Mouse (Mus musculus) gastrocnemius, postnatal 10 days (tissue): ENCODE measurements at regions not wholly inside any gene's neighbourhood (a gene's known extent, or its start where the extent isn't known, plus 50 kb on each side); places are given as distances from the start of the nearest gene placed in this dataset.

Experiments
- DNase-seq: peaks from one replicate; pipeline ENCODE4 v3.0.0; 2021; ENCODE audit warnings: mixed read lengths

GRCm38 (mm10) chr2:103848923-103849700, 51.7 kb upstream of the Caprin1 start:
- DNase-seq: peak; percentile 57

- DNase-seq: no peak
Measured at GRCm38 (mm10) chr2:103849766-103850530, 52.5 kb upstream of the Caprin1 start.

- no peak for DNase-seq
Measured at GRCm38 (mm10) chr2:103850531-103850816, 53.0 kb upstream of the Caprin1 start.

GRCm38 (mm10) chr2:103851171-103851570, 53.7 kb upstream of the Caprin1 start:
- DNase-seq: peak; percentile 44

GRCm38 (mm10) chr2:103861226-103861625, 63.8 kb upstream of the Caprin1 start:
- DNase-seq: no peak

- no peak for DNase-seq
Measured at GRCm38 (mm10) chr2:103864254-103864653, 66.8 kb upstream of the Caprin1 start.

GRCm38 (mm10) chr2:103865319-103866171, 68.1 kb upstream of the Caprin1 start:
- DNase-seq: peak; percentile 64

- no peak for DNase-seq
Measured at GRCm38 (mm10) chr2:103867241-103867957, 70.0 kb upstream of the Caprin1 start.

GRCm38 (mm10) chr2:103867958-103868330, 70.5 kb upstream of the Caprin1 start:
- no peak for DNase-seq

- no peak for DNase-seq
Measured at GRCm38 (mm10) chr2:103868655-103869054, 71.2 kb upstream of the Caprin1 start.

- peak; percentile 71 for DNase-seq
Measured at GRCm38 (mm10) chr2:103871522-103872276, 74.2 kb upstream of the Caprin1 start.

GRCm38 (mm10) chr2:103872277-103872636, 74.8 kb upstream of the Caprin1 start:
- DNase-seq: no peak

- no peak for DNase-seq
Measured at GRCm38 (mm10) chr2:103873381-103873780, 75.9 kb upstream of the Caprin1 start.

GRCm38 (mm10) chr2:103874466-103874865, 77.0 kb upstream of the Caprin1 start:
- DNase-seq: no peak

GRCm38 (mm10) chr2:103875754-103876153, 78.3 kb upstream of the Caprin1 start:
- DNase-seq: no peak

- DNase-seq: no peak
Measured at GRCm38 (mm10) chr2:103876236-103876635, 78.8 kb upstream of the Caprin1 start.

GRCm38 (mm10) chr2:103881026-103881763, 76.6 kb upstream of the Lmo2 start:
- DNase-seq: no peak

GRCm38 (mm10) chr2:103884926-103885325, 72.9 kb upstream of the Lmo2 start:
- no peak for DNase-seq

- no peak for DNase-seq
Measured at GRCm38 (mm10) chr2:103888023-103888422, 69.8 kb upstream of the Lmo2 start.

- DNase-seq: no peak
Measured at GRCm38 (mm10) chr2:103891240-103891767, 66.5 kb upstream of the Lmo2 start.
